Mouse (Mus musculus): ENCODE results near the gene 1700020A23Rik. TPM values are rescaled to one million over a fixed set of nuclear protein-coding genes. Genes with fewer than 3 reads are reported as not detected.

The 1700020A23Rik gene
- not detected in 2 replicates for polyA plus RNA-seq (2021; fragmentation: Nextera tagmentation)
- long read RNA-seq, experiment 1: 0 reads
- long read RNA-seq, experiment 2: 0 reads

DNA sequence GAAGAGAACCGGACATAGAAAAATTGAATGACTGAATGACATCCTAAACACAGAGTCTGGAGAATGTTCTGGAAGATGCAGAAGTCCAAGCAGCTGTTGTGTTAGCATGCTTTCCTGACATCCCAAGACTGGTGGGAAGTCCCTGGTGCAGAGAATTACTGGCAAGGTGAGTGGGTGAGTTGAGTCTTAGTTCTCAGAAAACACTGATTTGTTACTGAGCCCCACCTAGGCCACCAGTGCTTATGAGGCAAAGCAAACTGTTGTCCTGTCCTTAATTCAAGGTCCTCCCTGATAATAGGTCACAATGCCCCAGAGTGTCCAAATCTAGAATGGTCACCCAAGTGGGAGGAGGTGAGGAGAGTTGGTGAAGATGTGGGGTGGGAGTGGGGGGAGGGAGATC lies at the start of gene 1700020A23Rik, which contains the start of gene Gm28372:
Gene 1700020A23Rik (plus strand): TSS at position 321 of the 400 bp plus-strand sequence.
Gene Gm28372 (plus strand): TSS at position 301 of the 400 bp plus-strand sequence.

GRCm38 (mm10) chr2:130397186-130397985 lies 7.7 kb upstream of the 1700020A23Rik start, which contains the start of gene Cpxm1:
Cpxm1 (minus strand) TSS chr2:130397574.

DNA sequence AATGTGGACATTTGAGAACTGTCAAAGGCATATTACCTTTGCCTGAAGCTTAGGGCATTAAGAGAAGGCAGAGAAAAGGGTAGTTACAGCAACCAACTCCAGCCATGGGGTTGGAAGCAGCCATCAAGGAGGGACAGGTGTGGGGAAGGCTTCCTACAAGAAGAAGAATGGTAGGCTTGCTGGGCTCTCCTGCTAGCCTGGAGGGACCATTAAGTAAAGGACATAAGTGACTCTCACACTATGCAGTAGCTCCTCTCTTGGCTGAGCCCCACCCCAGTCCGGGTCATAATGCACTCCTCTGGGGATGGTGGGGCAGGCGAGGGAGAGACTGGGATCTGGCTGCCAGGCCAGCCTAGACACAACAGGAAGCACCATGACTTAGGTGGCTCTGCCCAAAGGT lies 1.1 kb downstream of the 1700020A23Rik start, which contains the start of gene Tmem239:
Gene Tmem239 (plus strand): TSS at position 301 of the 400 bp plus-strand sequence.

DNA sequence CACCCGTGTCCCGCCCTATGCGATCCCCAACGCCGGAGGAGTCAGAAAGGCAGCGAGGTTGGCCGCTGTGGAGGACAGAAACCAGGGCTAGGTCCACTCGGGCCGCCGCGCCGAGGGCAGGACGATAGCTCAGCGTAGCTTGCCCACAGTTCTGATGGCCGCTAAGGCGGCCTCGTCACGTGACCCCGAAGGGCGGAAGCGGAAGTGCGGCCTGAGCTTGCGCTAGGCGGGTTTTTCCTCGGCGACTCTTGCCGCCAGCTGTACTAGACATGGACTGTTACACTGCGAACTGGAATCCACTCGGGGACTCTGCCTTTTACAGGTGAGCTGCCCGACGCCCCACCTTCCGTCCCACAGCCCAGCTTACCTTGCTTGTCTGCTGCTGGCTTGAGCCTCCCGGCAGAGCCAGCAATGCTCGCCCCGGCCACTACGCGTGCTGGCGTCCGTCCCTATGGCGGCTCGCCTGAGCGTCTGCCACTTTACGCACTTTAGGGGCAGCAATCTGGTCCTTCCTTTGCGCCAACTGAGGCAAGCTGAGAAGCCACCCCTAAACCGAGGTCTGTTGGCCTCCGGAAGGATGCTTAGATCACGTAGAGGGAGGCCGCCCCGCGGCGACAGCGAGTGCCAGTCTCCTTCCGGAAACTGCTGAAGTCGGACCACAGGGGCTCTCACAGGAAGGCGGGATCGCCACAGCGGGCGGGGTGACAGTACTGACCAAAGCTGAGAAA lies 19.2 kb downstream of the 1700020A23Rik start, which contains the start of the genes Vps16 and Pced1a:
Gene Vps16 (plus strand): TSS at position 214 of the 728 bp plus-strand sequence.
Gene Pced1a (minus strand): TSS at position 576 of the 728 bp plus-strand sequence.

DNA sequence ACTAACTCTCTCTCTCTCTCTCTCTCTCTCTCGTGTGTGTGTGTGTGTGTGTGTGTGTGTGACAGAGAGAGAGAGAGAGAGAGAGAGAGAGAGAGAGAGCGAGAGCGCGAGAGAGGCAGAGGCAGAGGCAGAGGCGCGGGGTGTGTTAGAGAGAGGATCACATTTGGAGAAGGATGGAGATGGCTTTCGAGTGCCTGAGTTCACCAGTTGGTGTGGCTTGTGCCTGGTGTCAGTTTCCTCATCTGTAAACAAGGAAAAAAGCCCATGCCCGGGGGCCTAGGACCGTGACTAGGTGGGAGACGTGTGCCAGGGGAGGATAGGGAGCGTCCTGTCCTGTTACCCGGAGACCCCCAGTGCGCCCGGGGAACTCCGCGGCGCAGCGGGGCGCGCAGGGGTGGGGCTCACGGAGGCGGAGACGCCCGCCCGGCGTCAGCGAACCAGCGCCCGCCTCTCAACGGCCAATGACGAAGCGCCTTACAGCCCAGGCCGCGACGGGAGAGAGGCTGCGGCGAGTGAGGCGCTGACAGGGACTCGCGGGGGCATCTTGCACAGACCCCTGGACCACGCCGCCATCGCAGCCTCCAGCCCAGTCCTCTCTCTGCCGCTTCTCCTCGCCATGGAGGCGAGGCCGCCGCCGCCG lies 44.9 kb downstream of the 1700020A23Rik start, which contains the start of gene Ptpra:
Gene Ptpra (plus strand): TSS at position 485 of the 640 bp plus-strand sequence.

Other genes starting within 250 kb of the 1700020A23Rik start
- gene Snrpb, start 225.9 kb upstream of the 1700020A23Rik start, polyA plus RNA-seq (2021; fragmentation: Nextera tagmentation): 201 and 239 TPM in 2 replicates
- not detected in 2 replicates for gene Tmc2, start 210.1 kb upstream of the 1700020A23Rik start, polyA plus RNA-seq (2021; fragmentation: Nextera tagmentation)
- gene Nop56, start 130.8 kb upstream of the 1700020A23Rik start, polyA plus RNA-seq (2021; fragmentation: Nextera tagmentation): 52.1 and 80.5 TPM in 2 replicates
- gene Idh3b, start 120.7 kb upstream of the 1700020A23Rik start, polyA plus RNA-seq (2021; fragmentation: Nextera tagmentation): 379 and 452 TPM in 2 replicates
- 0.51 and 0.83 TPM in 2 replicates for gene Ebf4, start 110.1 kb upstream of the 1700020A23Rik start, polyA plus RNA-seq (2021; fragmentation: Nextera tagmentation)
- 3.1 and 4.3 TPM in 2 replicates for gene Cpxm1, start 7.7 kb upstream of the 1700020A23Rik start, polyA plus RNA-seq (2021; fragmentation: Nextera tagmentation)
- gene Gm28372, start within 50 bp of the 1700020A23Rik start, polyA plus RNA-seq (2021; fragmentation: Nextera tagmentation): not detected in 2 replicates
- gene Tmem239, start 1.2 kb downstream of the 1700020A23Rik start, polyA plus RNA-seq (2021; fragmentation: Nextera tagmentation): not detected in 2 replicates
- 33.3 and 46.6 TPM in 2 replicates for gene Vps16, start 19.1 kb downstream of the 1700020A23Rik start, polyA plus RNA-seq (2021; fragmentation: Nextera tagmentation)
- 7.8 and 9.5 TPM in 2 replicates for gene Pced1a, start 19.4 kb downstream of the 1700020A23Rik start, polyA plus RNA-seq (2021; fragmentation: Nextera tagmentation)
- 32.4 and 125 TPM in 2 replicates for gene Ptpra, start 45.0 kb downstream of the 1700020A23Rik start, polyA plus RNA-seq (2021; fragmentation: Nextera tagmentation)
- gene Mrps26, start 158.5 kb downstream of the 1700020A23Rik start, polyA plus RNA-seq (2021; fragmentation: Nextera tagmentation): 141 and 170 TPM in 2 replicates
- 0.53 TPM in 1 of 2 replicates, not detected in the other for gene Oxt, start 170.9 kb downstream of the 1700020A23Rik start, polyA plus RNA-seq (2021; fragmentation: Nextera tagmentation)
- gene Avp, start 177.3 kb downstream of the 1700020A23Rik start, polyA plus RNA-seq (2021; fragmentation: Nextera tagmentation): 1.3 and 6.6 TPM in 2 replicates
- 3.2 and 3.6 TPM in 2 replicates for gene Fastkd5, start 224.8 kb downstream of the 1700020A23Rik start, polyA plus RNA-seq (2021; fragmentation: Nextera tagmentation)
- 8.8 TPM in 2 replicates for gene Ubox5, start 224.8 kb downstream of the 1700020A23Rik start, polyA plus RNA-seq (2021; fragmentation: Nextera tagmentation)
- 6.4 and 10.5 TPM in 2 replicates for gene Lzts3, start 237.5 kb downstream of the 1700020A23Rik start, polyA plus RNA-seq (2021; fragmentation: Nextera tagmentation)

Measured in left cerebral cortex, adult 6 months (tissue).